Mouse (Mus musculus) hindbrain, embryonic 12.5 days (tissue): ENCODE measurements around the gene Rab3il1. TPM values are rescaled to one million over a fixed set of nuclear protein-coding genes. Genes with fewer than 3 reads are reported as not detected.
A peak's percentile ranks its signal among the peaks of the same experiment; 100 is the strongest.

ENCODE experiments used
- ATAC-seq: fragments of 200-750 bp; cut with Nextera tagmentation; 2 replicates; pipeline ENCODE4 v1.8.0; 2017; ENCODE audit warnings: moderate TSS enrichment; ENCODE audit not compliant: low FRiP score
- H3K27ac ChIP-seq: fragments of 300-500 bp; sonication (generic); 2 replicates; pipeline ENCODE4 v1.5.1; 2016; ENCODE audit warnings: mild to moderate bottlenecking
- H3K27me3 ChIP-seq: fragments of 300-500 bp; sonication (generic); 2 replicates; pipeline ENCODE4 v1.6.1; 2016; ENCODE audit warnings: mild to moderate bottlenecking
- H3K36me3 ChIP-seq: fragments of 300-500 bp; sonication (generic); 2 replicates; pipeline ENCODE4 v1.6.1; 2016; ENCODE audit warnings: mild to moderate bottlenecking
- H3K4me1 ChIP-seq: fragments of 300-500 bp; sonication (generic); 2 replicates; pipeline ENCODE4 v1.6.1; 2016
- H3K4me2 ChIP-seq: fragments of 300-500 bp; sonication (generic); replicated peaks from 2 replicates; pipeline ENCODE4 v1.6.1; 2016; ENCODE audit warnings: mild to moderate bottlenecking
- H3K4me3 ChIP-seq: fragments of 300-500 bp; sonication (generic); 2 replicates; pipeline ENCODE4 v1.5.1; 2016; ENCODE audit warnings: mild to moderate bottlenecking
- H3K9ac ChIP-seq: fragments of 300-500 bp; sonication (generic); 2 replicates; pipeline ENCODE4 v1.6.1; 2016; ENCODE audit warnings: mild to moderate bottlenecking, moderate library complexity
- H3K9me3 ChIP-seq: fragments of 300-500 bp; sonication (generic); replicated peaks from 2 replicates; pipeline ENCODE4 v1.6.1; 2016; ENCODE audit warnings: mild to moderate bottlenecking
- WGBS: fragments of 180-500 bp; shearing (Covaris S2); methylation state at CpG from one replicate; pipeline ENCODE4 v1.1.7; 2016; 5-methylcytosine and 5-hydroxymethylcytosine counted together
- polyA plus RNA-seq: library from polyadenylated mRNA; unstranded; fragments of >200 nt; fragmentation: Nextera tagmentation; extraction: Ambion mirVana; gene quantifications from 2 replicates; pipeline ENCODE4 v1.2.1, GENCODE M21; 2016

Gene Rab3il1
- polyA plus RNA-seq, 1 experiment from 2014 or later = 35.4 TPM

DNA sequence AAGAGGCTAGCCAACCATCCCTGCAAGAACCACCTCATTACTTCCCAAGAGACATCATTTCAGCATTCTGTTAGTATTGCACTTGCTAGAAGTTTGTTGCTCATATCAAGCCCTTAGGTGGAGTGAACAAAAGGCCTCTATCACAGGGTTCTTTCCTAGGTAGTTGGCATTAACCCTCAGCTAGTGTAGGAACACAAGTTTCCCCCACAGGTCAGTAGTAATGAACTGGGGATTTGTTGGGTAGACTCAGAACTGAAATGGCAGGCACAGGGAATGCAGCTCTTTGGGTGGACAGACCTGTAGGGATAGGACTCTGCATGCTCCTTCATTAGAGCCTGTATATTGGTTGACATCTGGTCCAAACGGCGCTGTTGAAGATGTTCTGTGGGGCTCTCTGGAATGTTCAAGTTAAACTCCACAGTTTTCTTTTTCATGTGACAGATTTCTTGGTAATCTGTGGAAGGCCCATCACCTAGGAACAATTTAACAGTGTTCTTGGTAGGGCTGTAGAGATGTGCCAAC, 15.5 kb upstream of the Rab3il1 start:
- Histone ChIP-seq H3K27me3 (no peaks in the 10 kb centered on the region), H3K9ac (no peak overlapping the region), H3K4me3 (no peak overlapping the region), H3K27ac (no peak overlapping the region), H3K36me3 (peaks cover 24% of the 10 kb centered on the region), H3K4me1 (peaks cover 17% of the 10 kb centered on the region), H3K9me3 (no peaks in the 10 kb centered on the region), H3K4me2 (no peak overlapping the region)
- 97% methylated on average over 2 of the region's 2 CpGs for WGBS
- ATAC-seq = no peak

DNA sequence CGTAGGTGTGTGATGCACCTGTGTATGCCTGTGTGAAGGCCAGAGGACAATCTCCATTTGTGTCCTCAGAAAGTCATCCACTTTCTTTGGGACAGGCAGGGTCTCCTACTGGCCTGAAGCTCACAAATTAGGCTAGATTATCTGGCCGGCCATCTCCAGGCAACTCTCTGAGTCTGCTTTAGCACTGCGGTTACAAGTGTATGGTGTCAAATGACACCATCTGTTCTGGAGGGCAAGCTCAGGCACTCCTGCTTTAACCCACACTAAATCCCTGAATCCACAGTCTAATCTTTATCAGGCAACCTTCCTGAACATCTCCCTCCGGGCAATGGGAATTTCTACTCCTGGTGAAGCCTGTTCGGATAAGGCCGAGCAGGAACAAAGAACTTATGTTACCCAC, 14.3 kb upstream of the Rab3il1 start:
- H3K36me3 ChIP-seq = peaks cover 24% of the 10 kb centered on the region
- no peak overlapping the region for H3K27ac ChIP-seq
- no peak for ATAC-seq
- peaks cover 10% of the 10 kb centered on the region for H3K4me1 ChIP-seq
- H3K9me3 ChIP-seq = no peaks in the 10 kb centered on the region
- no peaks in the 10 kb centered on the region for H3K27me3 ChIP-seq
- 58% methylated on average over 6 of the region's 6 CpGs for WGBS
- no peak overlapping the region for H3K4me3 ChIP-seq
- no peak overlapping the region for H3K4me2 ChIP-seq
- no peak overlapping the region for H3K9ac ChIP-seq

DNA sequence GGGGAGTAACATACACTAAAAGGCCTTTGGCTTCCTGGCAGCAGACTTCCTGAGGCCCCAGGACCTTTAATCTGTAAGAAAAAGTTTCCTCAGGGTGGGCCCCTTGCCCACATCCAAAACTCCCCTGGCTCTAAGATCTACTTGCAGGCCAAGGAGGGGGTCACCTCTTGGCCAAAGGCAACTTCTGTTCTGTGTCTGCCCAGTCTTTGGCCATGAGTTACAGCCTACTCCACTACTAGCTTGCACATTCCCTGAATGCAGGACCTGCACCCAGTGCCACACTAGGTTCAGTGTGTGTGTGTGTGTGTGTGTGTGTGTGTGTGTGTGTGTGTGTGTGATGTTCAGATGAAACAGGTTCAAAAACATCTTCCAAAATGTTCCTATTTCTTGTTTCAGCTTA, 13.9 kb upstream of the Rab3il1 start:
- Histone ChIP-seq H3K9me3 (no peaks in the 10 kb centered on the region), H3K4me2 (no peak overlapping the region), H3K4me1 (peaks cover 10% of the 10 kb centered on the region), H3K9ac (no peak overlapping the region), H3K4me3 (no peak overlapping the region), H3K27ac (no peak overlapping the region), H3K27me3 (no peaks in the 10 kb centered on the region; the same call in 1 of the 2 replicates), H3K36me3 (peaks cover 24% of the 10 kb centered on the region)
- ATAC-seq = no peak

DNA sequence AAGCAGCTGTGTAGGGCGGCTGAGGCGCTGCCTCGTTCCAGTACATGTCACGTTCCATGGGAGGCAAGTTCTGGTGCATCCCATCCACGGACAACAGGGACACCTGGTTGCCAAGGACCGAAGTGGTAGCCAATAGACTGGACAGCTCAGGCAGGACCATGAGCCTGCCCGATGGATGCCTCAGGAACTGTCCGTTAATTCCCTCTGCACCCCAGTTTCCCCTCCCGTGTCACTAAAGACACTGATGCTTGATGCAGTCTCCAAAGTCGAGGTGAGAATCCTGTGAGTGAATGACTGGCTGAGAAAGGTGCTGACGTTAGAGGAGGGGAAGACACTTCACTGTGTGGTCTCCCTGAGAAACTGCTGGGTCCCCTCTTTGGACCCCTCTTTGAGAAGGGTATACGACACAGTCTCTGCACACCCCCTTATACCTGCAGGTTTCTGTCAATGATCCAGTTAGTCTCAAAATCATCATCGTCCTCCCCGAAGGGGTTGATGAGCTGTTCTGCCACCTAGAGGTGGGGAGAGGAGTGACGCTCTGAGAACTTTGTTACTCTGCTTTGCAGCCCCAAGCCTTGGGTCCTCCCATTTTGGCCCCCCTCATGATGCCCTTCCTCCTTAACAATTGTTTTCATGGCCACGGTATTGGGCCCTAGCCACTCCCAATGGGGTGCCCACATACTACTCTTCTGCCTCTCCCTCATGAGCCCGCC, 12.1 kb upstream of the Rab3il1 start:
- H3K9ac ChIP-seq = no peak overlapping the region
- ATAC-seq = no peak
- no peak overlapping the region for H3K27ac ChIP-seq
- no peak overlapping the region for H3K4me2 ChIP-seq
- peaks cover 20% of the 10 kb centered on the region for H3K36me3 ChIP-seq
- no peaks in the 10 kb centered on the region for H3K9me3 ChIP-seq
- no peaks in the 10 kb centered on the region; the same call in 1 of the 2 replicates for H3K27me3 ChIP-seq
- H3K4me1 ChIP-seq = peaks cover 6% of the 10 kb centered on the region
- no peak overlapping the region for H3K4me3 ChIP-seq
- 72% methylated on average over 17 of the region's 17 CpGs for WGBS

DNA sequence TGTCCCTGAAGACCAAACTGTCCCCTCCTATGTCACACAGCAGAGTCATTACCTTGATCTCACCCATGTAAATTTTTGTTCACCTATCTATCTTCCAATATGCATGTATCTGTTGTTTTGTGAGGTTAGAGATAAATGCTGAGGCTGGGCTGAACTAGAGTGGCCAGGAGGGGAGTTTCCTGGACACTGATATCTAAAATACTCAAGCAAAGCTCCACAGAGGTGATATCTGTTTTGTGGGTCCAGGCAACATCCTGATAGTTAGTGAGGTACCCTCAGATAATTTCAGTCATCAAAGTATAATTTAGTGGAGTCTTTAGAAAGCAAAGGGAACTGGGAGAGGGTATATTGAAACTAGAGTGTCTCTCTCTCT, 11.6 kb upstream of the Rab3il1 start:
- Histone ChIP-seq H3K27me3 (no peaks in the 10 kb centered on the region; the same call in 1 of the 2 replicates), H3K27ac (no peak overlapping the region), H3K9me3 (no peaks in the 10 kb centered on the region), H3K4me2 (no peak overlapping the region), H3K4me1 (peaks cover 6% of the 10 kb centered on the region), H3K36me3 (peaks cover 14% of the 10 kb centered on the region), H3K9ac (no peak overlapping the region), H3K4me3 (no peak overlapping the region)
- ATAC-seq = no peak

DNA sequence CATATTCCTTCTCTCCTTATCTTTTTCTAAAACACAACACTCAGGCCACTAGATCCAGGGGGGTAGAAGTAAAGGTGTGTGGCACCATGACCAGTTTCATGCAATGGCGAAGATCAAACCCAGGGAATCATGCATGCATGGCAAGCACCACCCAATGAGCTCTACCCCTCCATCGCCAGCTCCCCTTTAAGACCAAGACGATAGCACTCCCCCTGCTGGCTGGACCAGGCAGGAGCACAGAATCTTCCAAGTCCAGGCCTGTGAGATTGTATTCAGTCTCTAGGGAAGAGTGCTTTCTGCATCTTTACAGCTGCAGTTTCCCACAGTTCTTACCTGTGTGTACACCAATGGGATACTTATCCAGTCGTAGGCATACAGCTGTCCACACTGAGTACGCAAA, 10.2 kb upstream of the Rab3il1 start:
- H3K4me1 ChIP-seq = peaks cover 6% of the 10 kb centered on the region
- no peaks in the 10 kb centered on the region; the same call in 1 of the 2 replicates for H3K27me3 ChIP-seq
- no peaks in the 10 kb centered on the region for H3K9me3 ChIP-seq
- H3K4me2 ChIP-seq = no peak overlapping the region
- WGBS = 23% methylated on average over 5 of the region's 5 CpGs
- no peak overlapping the region for H3K4me3 ChIP-seq
- H3K9ac ChIP-seq = no peak overlapping the region
- H3K27ac ChIP-seq = no peak overlapping the region
- ATAC-seq = 0 out of 2 replicates have a peak, but pooled peaks have one; percentile 10
- no peaks in the 10 kb centered on the region for H3K36me3 ChIP-seq

DNA sequence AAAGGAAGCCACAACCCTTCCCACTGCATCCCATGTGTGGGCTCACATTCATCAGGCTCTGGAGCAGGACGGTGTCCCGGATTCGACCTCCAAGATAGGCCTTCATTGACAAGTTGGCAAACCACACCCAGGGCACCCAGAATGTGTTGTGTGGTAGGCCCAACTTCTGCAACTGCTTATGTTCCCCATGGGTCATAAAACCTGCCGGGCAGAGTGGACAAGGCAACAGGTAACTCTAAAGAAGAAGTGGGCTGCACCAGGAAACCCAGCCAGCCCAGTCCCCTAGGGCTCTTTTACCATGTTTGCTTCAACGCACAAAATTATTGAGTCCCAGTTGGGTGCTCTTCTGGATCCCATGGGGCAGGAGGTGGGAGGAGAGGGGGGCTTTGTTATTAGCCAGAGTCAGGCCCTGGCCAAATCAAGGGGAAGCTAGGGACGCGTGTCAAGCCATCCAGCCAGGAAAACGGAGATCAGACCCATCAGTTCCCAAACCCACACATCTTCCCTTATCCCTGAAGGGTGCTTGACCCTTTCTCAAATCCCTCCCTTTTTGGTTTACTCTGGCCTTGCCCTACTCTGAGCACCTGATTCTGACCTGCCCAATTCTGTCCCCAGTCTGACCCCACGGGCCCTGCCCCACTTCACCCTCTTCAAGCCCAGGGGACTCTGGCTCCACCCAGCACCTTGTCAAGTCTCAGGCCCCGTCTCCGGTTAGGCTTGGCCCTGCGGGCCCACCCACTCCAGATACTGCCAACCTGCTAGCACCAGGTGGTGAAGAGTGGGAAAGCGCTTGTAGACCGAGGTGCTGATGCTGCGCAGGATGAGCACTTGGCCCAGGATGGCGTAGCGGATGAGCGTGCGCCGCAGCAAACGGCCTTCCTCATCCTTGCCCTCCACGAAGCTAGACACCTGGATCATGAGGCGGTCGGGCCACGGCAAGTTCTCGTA, 9.2 kb upstream of the Rab3il1 start:
- no peaks in the 10 kb centered on the region for H3K36me3 ChIP-seq
- peak overlapping the region; percentile 2; the same call in 1 of the 2 replicates for H3K9ac ChIP-seq
- H3K9me3 ChIP-seq = no peaks in the 10 kb centered on the region
- 43% methylated on average over 26 of the region's 26 CpGs for WGBS
- H3K4me3 ChIP-seq = peak overlapping the region; percentile 24
- peaks cover 6% of the 10 kb centered on the region for H3K4me1 ChIP-seq
- H3K4me2 ChIP-seq = peak overlapping the region; percentile 50
- ATAC-seq = peak; percentile 56
- H3K27ac ChIP-seq = no peak overlapping the region
- H3K27me3 ChIP-seq = no peaks in the 10 kb centered on the region; the same call in 1 of the 2 replicates

DNA sequence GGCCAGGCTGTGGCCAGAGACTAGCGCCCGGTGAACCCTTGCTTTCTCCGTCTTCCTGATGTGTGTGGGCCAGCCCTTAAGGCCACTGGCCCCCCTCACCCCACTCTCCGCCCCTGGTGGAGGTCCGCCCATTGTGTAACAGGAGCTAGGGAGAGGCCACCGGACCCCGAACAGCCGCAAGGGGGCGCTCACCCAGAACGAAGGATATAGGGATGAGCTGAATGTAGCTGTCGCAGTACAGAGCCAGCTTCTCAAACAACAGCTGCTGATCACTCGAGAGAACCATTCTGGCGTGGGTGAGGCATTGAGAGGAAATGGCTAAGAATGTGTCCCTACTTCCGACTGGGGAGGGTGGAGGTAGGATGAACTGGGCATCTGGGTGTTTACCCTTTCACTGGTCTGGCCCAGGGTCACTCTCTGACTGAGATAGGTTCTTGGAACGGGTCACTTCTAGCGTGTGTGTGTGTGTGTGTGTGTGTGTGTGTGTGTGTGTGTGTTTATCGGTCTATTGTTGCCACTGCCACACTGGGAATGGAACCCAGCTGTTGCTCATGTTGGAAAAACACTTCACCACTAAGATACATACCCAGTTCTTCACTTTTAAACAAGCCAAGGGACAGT, 8.3 kb upstream of the Rab3il1 start:
- peaks cover 6% of the 10 kb centered on the region for H3K4me1 ChIP-seq
- peak overlapping the region; percentile 24 for H3K4me3 ChIP-seq
- no peaks in the 10 kb centered on the region for H3K9me3 ChIP-seq
- peaks cover 4% of the 10 kb centered on the region; the same call in 1 of the 2 replicates for H3K27me3 ChIP-seq
- WGBS = 8% methylated on average over 17 of the region's 17 CpGs
- peak overlapping the region; percentile 50 for H3K4me2 ChIP-seq
- H3K27ac ChIP-seq = no peak overlapping the region
- no peaks in the 10 kb centered on the region for H3K36me3 ChIP-seq
- peak; percentile 90 for ATAC-seq
- peak overlapping the region; percentile 2 for H3K9ac ChIP-seq

DNA sequence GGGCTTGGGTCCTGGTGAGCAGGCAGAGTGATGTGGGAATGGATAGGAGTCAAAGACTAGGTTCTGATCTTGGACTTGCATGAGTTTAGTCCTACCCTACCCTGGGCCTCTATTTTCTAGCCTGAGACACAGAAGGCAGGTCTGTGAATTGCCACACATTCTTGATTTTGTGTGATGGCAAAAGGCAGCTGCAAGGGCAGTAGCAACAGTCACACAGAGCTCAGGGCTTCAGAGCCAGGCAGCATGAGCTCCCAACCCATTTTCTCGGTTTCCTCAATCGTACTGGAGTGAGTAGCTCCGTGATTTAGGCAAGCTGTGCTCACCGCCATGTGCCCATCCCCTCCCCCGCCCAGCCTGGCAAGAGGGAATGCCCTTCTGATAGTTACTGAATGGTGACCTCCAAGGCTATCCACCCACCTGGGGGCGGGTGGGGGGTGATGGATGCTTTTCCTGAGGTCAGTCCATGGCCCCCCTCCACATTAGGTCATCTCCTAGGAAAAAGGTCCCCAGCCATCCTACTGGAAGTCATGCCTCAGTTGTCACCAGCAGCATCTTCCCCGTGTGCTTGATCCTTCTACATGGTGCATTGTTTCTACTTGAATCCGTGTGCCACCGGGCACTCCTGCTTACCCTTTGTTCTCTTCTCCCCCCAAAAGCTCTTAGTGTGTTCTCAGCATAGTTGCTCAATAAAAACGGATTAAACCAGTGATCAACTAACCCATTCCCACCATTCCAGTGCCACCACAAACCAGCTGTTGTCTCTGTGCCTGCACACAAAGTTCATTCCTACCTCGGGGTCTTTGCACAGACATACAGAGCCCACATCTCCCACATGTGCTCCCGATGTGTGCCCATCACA, 4.0 kb upstream of the Rab3il1 start:
- no peak for ATAC-seq
- no peak overlapping the region for H3K27ac ChIP-seq
- H3K9ac ChIP-seq = no peak overlapping the region
- peaks cover 4% of the 10 kb centered on the region; the same call in 1 of the 2 replicates for H3K27me3 ChIP-seq
- H3K4me3 ChIP-seq = no peak overlapping the region
- H3K36me3 ChIP-seq = no peaks in the 10 kb centered on the region
- H3K4me1 ChIP-seq = peaks cover 6% of the 10 kb centered on the region
- H3K4me2 ChIP-seq = no peak overlapping the region
- 76% methylated on average over 12 of the region's 12 CpGs for WGBS
- H3K9me3 ChIP-seq = no peaks in the 10 kb centered on the region

DNA sequence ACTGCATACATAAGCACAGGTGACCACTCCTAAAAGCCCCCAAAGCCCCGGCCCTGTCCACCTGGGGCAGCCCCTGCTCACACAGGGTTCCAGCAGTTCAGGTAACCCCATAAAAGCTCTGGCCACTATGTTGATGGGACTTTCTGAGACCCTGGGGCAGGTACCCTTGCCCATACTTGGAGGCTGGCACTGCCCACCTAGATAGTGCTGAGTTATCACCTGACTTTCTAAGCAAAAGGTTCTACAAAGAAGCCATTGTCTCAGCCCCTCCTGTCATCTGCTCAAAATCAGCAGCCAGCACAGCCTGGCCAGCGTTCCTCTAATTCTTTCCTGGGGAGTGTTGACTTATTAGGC, 3.4 kb upstream of the Rab3il1 start:
- Histone ChIP-seq H3K36me3 (no peaks in the 10 kb centered on the region), H3K4me3 (no peak overlapping the region), H3K4me1 (peaks cover 3% of the 10 kb centered on the region; the same call in 1 of the 2 replicates), H3K4me2 (no peak overlapping the region), H3K27ac (no peak overlapping the region), H3K9ac (no peak overlapping the region), H3K9me3 (no peaks in the 10 kb centered on the region), H3K27me3 (0 out of 2 replicates have a peak, but pooled peaks cover 4% of the 10 kb centered on the region)
- 70% methylated on average over 2 of the region's 2 CpGs for WGBS
- ATAC-seq = no peak

DNA sequence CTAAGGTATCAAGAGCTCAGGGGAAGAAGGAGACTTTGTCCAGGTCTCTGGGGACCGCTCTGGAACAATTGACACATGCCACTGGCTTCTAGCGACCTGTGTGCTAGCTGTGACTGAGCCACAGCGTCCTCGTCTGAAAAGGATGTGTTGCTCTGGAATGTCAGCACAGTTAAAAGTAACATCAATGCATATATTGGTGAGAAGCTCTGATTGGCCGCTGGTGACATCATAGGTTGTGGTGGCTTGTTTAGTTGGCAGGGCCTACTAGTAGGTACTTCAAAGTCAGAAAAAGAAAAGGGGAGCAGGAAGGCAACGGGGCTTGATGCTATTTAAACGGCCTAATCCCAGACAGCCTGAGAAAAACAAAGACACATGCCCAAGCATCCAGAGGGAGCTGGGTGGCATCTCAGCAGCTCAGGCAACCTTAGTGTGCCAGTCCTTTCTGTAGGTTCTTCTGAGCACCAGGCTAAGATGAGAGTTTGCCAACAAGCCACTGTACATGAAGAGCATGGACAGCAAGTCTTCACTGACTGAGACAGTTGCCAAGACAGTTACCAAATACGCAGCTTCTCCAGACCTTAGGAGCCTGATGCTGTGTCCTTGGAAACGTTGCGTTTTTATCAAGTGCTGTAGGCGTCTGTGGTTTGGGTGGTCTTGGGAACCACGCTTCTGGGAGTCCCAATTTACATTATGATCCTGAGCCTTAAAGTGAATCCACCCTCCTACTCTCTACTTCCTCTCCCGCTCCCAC, 2.6 kb upstream of the Rab3il1 start:
- no peak for ATAC-seq
- no peaks in the 10 kb centered on the region for H3K9me3 ChIP-seq
- H3K4me1 ChIP-seq = no peaks in the 10 kb centered on the region
- no peak overlapping the region for H3K9ac ChIP-seq
- no peaks in the 10 kb centered on the region for H3K36me3 ChIP-seq
- H3K4me2 ChIP-seq = no peak overlapping the region
- 0 out of 2 replicates have a peak, but pooled peaks cover 4% of the 10 kb centered on the region for H3K27me3 ChIP-seq
- WGBS = 72% methylated on average over 13 of the region's 13 CpGs
- no peak overlapping the region for H3K27ac ChIP-seq
- no peak overlapping the region for H3K4me3 ChIP-seq
